8 mouse cellular contexts compared by ENCODE assay signal in genomic region chr1:192851126-192851525, GRCm38 (mm10). TPM values are rescaled to one million over a fixed set of nuclear protein-coding genes. Genes with fewer than 3 reads are reported as not detected.
DNase-seq lines count a peak whose midpoint lies in the region; ATAC-seq and TF ChIP-seq lines count a peak whose summit lies in the region.
"Had no signal": no experiment of that assay in that cellular context is flagged by ENCODE, and none has a peak within 500 bp of the region (broad histone marks: within the 10 kb centered on the region; RNA-seq: fewer than 3 reads in every experiment).

No protein-coding gene starts in this region.

- no peaks in the 10 kb centered on the region; the same call in 1 of the 2 replicates for H3K4me1 ChIP-seq in kidney, postnatal 0 days (replicated peaks; ENCODE audit: insufficient read depth, low read length)
- peaks cover 3% of the 10 kb centered on the region for H3K4me1 ChIP-seq in kidney, adult 2 months (ENCODE audit: control insufficient read depth, insufficient read depth, low read length)
- peaks cover 48% of the 10 kb centered on the region for H3K4me1 ChIP-seq in forebrain, embryonic 15.5 days
- peaks cover 47% of the 10 kb centered on the region for H3K4me1 ChIP-seq in limb, embryonic 12.5 days (replicated peaks)
- H3K4me1 ChIP-seq in stomach, embryonic 14.5 days (ENCODE audit: control insufficient read depth, insufficient read depth, low read length), result peaks cover 36% of the 10 kb centered on the region

- peak overlapping the region; percentile 19; the same call in 1 of the 2 replicates for H3K27ac ChIP-seq in kidney, postnatal 0 days
- no peak overlapping the region for H3K27ac ChIP-seq in kidney, adult 2 months (ENCODE audit: insufficient read depth, low read depth, low read length)
- H3K27ac ChIP-seq in forebrain, embryonic 15.5 days (replicated peaks), result peak overlapping the region; percentile 86
- peak overlapping the region; percentile 74 for H3K27ac ChIP-seq in limb, embryonic 12.5 days
- peak overlapping the region; percentile 59; the same call in 1 of the 2 replicates for H3K27ac ChIP-seq in stomach, embryonic 14.5 days (ENCODE audit: low read length)

- no peak for ATAC-seq in kidney, postnatal 0 days (replicated peaks; ENCODE audit: low FRiP score, low read depth)
- peak; percentile 14; the same call in 1 of the 2 replicates for ATAC-seq in forebrain, embryonic 15.5 days (replicated peaks)
- no peak for ATAC-seq in limb, embryonic 12.5 days (ENCODE audit: insufficient number of reproducible peaks, insufficient read depth, low FRiP score, low TSS enrichment, low read depth)
- no peak for ATAC-seq in stomach, embryonic 14.5 days (ENCODE audit: insufficient number of reproducible peaks, insufficient read depth, low FRiP score, low read depth)

- no peak overlapping the region for H3K4me3 ChIP-seq in kidney, postnatal 0 days (replicated peaks; ENCODE audit: low read depth, low read length)
- H3K4me3 ChIP-seq in kidney, adult 2 months (ENCODE audit: insufficient read depth, low read depth, low read length), result no peak overlapping the region
- H3K4me3 ChIP-seq in forebrain, embryonic 15.5 days, result peak overlapping the region; percentile 16
- peak overlapping the region; percentile 98 for H3K4me3 ChIP-seq in limb, embryonic 12.5 days (replicated peaks)
- H3K4me3 ChIP-seq in stomach, embryonic 14.5 days (ENCODE audit: low read depth, low read length), result no peak overlapping the region

- H3K9me3 ChIP-seq in kidney, postnatal 0 days (replicated peaks; ENCODE audit: low read length), result no peaks in the 10 kb centered on the region
- H3K9me3 ChIP-seq in forebrain, embryonic 15.5 days, result no peaks in the 10 kb centered on the region
- H3K9me3 ChIP-seq in limb, embryonic 12.5 days, result no peaks in the 10 kb centered on the region
- H3K9me3 ChIP-seq in stomach, embryonic 14.5 days (ENCODE audit: control insufficient read depth, low read depth, low read length), result no peaks in the 10 kb centered on the region

- no peak for TF ChIP-seq POLR2A in kidney, adult 2 months (IDR thresholded peaks at IDR 0.05; ENCODE audit: low read depth, low read length)

- 12% methylated on average over 2 of the region's 2 CpGs for WGBS in kidney, postnatal 0 days
- WGBS in kidney, adult 2 months, result 50% methylated on average over 2 of the region's 2 CpGs
- WGBS in forebrain, embryonic 15.5 days, result 2% methylated on average over 2 of the region's 2 CpGs
- 7% methylated on average over 2 of the region's 2 CpGs for WGBS in limb, embryonic 12.5 days
- WGBS in stomach, embryonic 14.5 days, result 12% methylated on average over 2 of the region's 2 CpGs

- no peak overlapping the region for H3K9ac ChIP-seq in kidney, postnatal 0 days (ENCODE audit: low read depth, low read length)
- peak overlapping the region; percentile 7; the same call in 1 of the 2 replicates for H3K9ac ChIP-seq in forebrain, embryonic 15.5 days (replicated peaks)
- peak overlapping the region; percentile 53 for H3K9ac ChIP-seq in limb, embryonic 12.5 days (replicated peaks)
- no peak overlapping the region for H3K9ac ChIP-seq in stomach, embryonic 14.5 days (replicated peaks; ENCODE audit: low read depth, low read length)

- TF ChIP-seq CTCF in kidney, postnatal 0 days (IDR thresholded peaks at IDR 0.05; ENCODE audit: low read depth), result no peak
- no peak for TF ChIP-seq CTCF in kidney, adult 2 months (conservative IDR thresholded peaks at IDR 0.05; ENCODE audit: insufficient read depth, insufficient read length, low read depth, low read length)

- no peak for DNase-seq in kidney, postnatal 0 days (ENCODE audit: low spot score)
- no peak for DNase-seq in kidney, adult 2 months
- DNase-seq in frontal cortex, postnatal 36 days (ENCODE audit: low spot score in 2 of 2), result no peak
- no peak for DNase-seq in frontal cortex, postnatal 14 days (ENCODE audit: low spot score in 2 of 2)
- DNase-seq: right cerebral cortex, postnatal 4 days had no signal

- H3K36me3 ChIP-seq in kidney, postnatal 0 days (ENCODE audit: insufficient read depth, low read length), result peaks cover 16% of the 10 kb centered on the region; the same call in 1 of the 2 replicates
- H3K36me3 ChIP-seq in kidney, adult 2 months (ENCODE audit: control insufficient read depth, insufficient read depth, low read length), result no peaks in the 10 kb centered on the region
- H3K36me3 ChIP-seq in forebrain, embryonic 15.5 days, result peaks cover 36% of the 10 kb centered on the region
- peaks cover 46% of the 10 kb centered on the region for H3K36me3 ChIP-seq in limb, embryonic 12.5 days
- H3K36me3 ChIP-seq in stomach, embryonic 14.5 days (ENCODE audit: control insufficient read depth, insufficient read depth, low read length), result peaks cover 37% of the 10 kb centered on the region

- H3K4me2 ChIP-seq in kidney, postnatal 0 days (ENCODE audit: low read length), result peak overlapping the region; percentile 26
- peak overlapping the region; percentile 87 for H3K4me2 ChIP-seq in forebrain, embryonic 15.5 days (replicated peaks)
- peak overlapping the region; percentile 85 for H3K4me2 ChIP-seq in limb, embryonic 12.5 days
- peak overlapping the region; percentile 32 for H3K4me2 ChIP-seq in stomach, embryonic 14.5 days (replicated peaks; ENCODE audit: low read depth, low read length)

- H3K27me3 ChIP-seq in kidney, postnatal 0 days (ENCODE audit: insufficient read depth, low read length), result no peaks in the 10 kb centered on the region
- H3K27me3 ChIP-seq in kidney, adult 2 months (replicated peaks; ENCODE audit: control insufficient read depth, insufficient read depth, low read length), result no peaks in the 10 kb centered on the region
- H3K27me3 ChIP-seq in forebrain, embryonic 15.5 days, result no peaks in the 10 kb centered on the region
- no peaks in the 10 kb centered on the region for H3K27me3 ChIP-seq in limb, embryonic 12.5 days
- H3K27me3 ChIP-seq in stomach, embryonic 14.5 days (ENCODE audit: control insufficient read depth, insufficient read depth, low read length), result no peaks in the 10 kb centered on the region

RNA-seq across cellular contexts. Expression of gene Sertad4, which starts 4.4 kb away (rescaled TPM):
- polyA plus RNA-seq in kidney, postnatal 0 days (2015; fragmentation: Nextera tagmentation; extraction: Ambion mirVana), result 20.0 and 20.4 TPM in 2 replicates
- 1.6 and 2.6 TPM in 2 replicates for polyA plus RNA-seq in kidney, adult 2 months (2012; rRNA removed)
- 35.8 and 36.8 TPM in 2 replicates for polyA plus RNA-seq in forebrain, embryonic 15.5 days (2015; fragmentation: Nextera tagmentation; extraction: Ambion mirVana)
- polyA plus RNA-seq in limb, embryonic 12.5 days (2016; fragmentation: Nextera tagmentation; extraction: Ambion mirVana), result 80.4 and 85.1 TPM in 2 replicates
- 21.5 and 27.2 TPM in 2 replicates for polyA plus RNA-seq in stomach, embryonic 14.5 days (2014; fragmentation: Nextera tagmentation; extraction: Ambion mirVana)

Comparison
In these comparisons a context has a peak if more than half of its experiments do, and no peak if none do; other contexts are left out.
1. H3K4me2 ChIP-seq: peak in every context shown above with its lines; median percentile 87 in forebrain, embryonic 15.5 days; 85 in limb, embryonic 12.5 days; 32 in stomach, embryonic 14.5 days; 26 in kidney, postnatal 0 days.
2. H3K4me3 ChIP-seq: peak in forebrain, embryonic 15.5 days (single experiment) and limb, embryonic 12.5 days (single experiment); none in kidney, postnatal 0 days (single experiment), kidney, adult 2 months (single experiment) and stomach, embryonic 14.5 days (single experiment).
3. H3K9ac ChIP-seq: peak in forebrain, embryonic 15.5 days (single experiment) and limb, embryonic 12.5 days (single experiment); none in kidney, postnatal 0 days (single experiment) and stomach, embryonic 14.5 days (single experiment).